In genomic region chr12:108792152-108792545, GRCm38 (mm10) we compare ENCODE assay signal across 8 mouse cellular contexts. TPM values are rescaled to one million over a fixed set of nuclear protein-coding genes. Genes with fewer than 3 reads are reported as not detected.
DNase-seq lines count a peak whose midpoint lies in the region; ATAC-seq and TF ChIP-seq lines count a peak whose summit lies in the region.

No protein-coding gene starts in this region.

- DNase-seq in CD4-positive helper T cell, adult 2 months (ENCODE audit: low read depth, low spot score) = peak; percentile 91
- peak; percentile 91 for DNase-seq in heart, embryonic 10.5 days (ENCODE audit: low spot score)
- peak; percentile 90 for DNase-seq in kidney, postnatal 0 days (ENCODE audit: low spot score)
- DNase-seq in liver, embryonic 14.5 days (ENCODE audit: low read depth in 3 of 3, low spot score in 3 of 3) = peak; percentile 68 to 78 (median 74)
- peak; percentile 81 for DNase-seq in neural tube, embryonic 10.5 days (ENCODE audit: extremely low spot score, low spot score)

- peak overlapping the region; percentile 85 for H3K27ac ChIP-seq in bone marrow macrophage, adult 2 months (ENCODE audit: insufficient read depth, low read depth, low read length)
- peak overlapping the region; percentile 97 for H3K27ac ChIP-seq in embryonic facial prominence, embryonic 15.5 days (replicated peaks)
- H3K27ac ChIP-seq in heart, embryonic 10.5 days = peak overlapping the region; percentile 97
- peak overlapping the region; percentile 99 for H3K27ac ChIP-seq in kidney, postnatal 0 days
- peak overlapping the region; percentile 59 for H3K27ac ChIP-seq in liver, embryonic 14.5 days
- H3K27ac ChIP-seq in stomach, embryonic 16.5 days (ENCODE audit: low read length) = peak overlapping the region; percentile 96

- H3K27me3 ChIP-seq in embryonic facial prominence, embryonic 15.5 days = no peaks in the 10 kb centered on the region
- no peaks in the 10 kb centered on the region for H3K27me3 ChIP-seq in heart, embryonic 10.5 days (ENCODE audit: insufficient read depth, poor library complexity, severe bottlenecking)
- no peaks in the 10 kb centered on the region for H3K27me3 ChIP-seq in kidney, postnatal 0 days (ENCODE audit: insufficient read depth, low read length)
- no peaks in the 10 kb centered on the region for H3K27me3 ChIP-seq in liver, embryonic 14.5 days (ENCODE audit: control insufficient read depth, insufficient read depth, low read length)
- H3K27me3 ChIP-seq in stomach, embryonic 16.5 days (ENCODE audit: control insufficient read depth, insufficient read depth, low read length) = no peaks in the 10 kb centered on the region

- 0% methylated on average over 52 of the region's 52 CpGs for WGBS in embryonic facial prominence, embryonic 15.5 days
- under 1% methylated on average over 52 of the region's 52 CpGs for WGBS in heart, embryonic 10.5 days
- under 1% methylated on average over 49 of the region's 52 CpGs for WGBS in kidney, postnatal 0 days
- under 1% methylated on average over 52 of the region's 52 CpGs for WGBS in liver, embryonic 14.5 days (ENCODE audit: insufficient replicate concordance)
- under 1% methylated on average over 52 of the region's 52 CpGs for WGBS in stomach, embryonic 16.5 days

- no peak for TF ChIP-seq POLR2A in bone marrow macrophage, adult 2 months (IDR thresholded peaks at IDR 0.05; ENCODE audit: borderline replicate concordance, low read depth, low read length)

- H3K4me1 ChIP-seq in bone marrow macrophage, adult 2 months (ENCODE audit: control insufficient read depth, insufficient read depth, low read length) = peaks cover 7% of the 10 kb centered on the region
- H3K4me1 ChIP-seq in embryonic facial prominence, embryonic 15.5 days = peaks cover 18% of the 10 kb centered on the region
- H3K4me1 ChIP-seq in heart, embryonic 10.5 days = peaks cover 13% of the 10 kb centered on the region
- H3K4me1 ChIP-seq in kidney, postnatal 0 days (replicated peaks; ENCODE audit: insufficient read depth, low read length) = peaks cover 8% of the 10 kb centered on the region
- H3K4me1 ChIP-seq in liver, embryonic 14.5 days (replicated peaks; ENCODE audit: control insufficient read depth in 2 of 2, insufficient read depth in 2 of 2, low read length in 1 of 2) = peaks cover 33 to 34% of the 10 kb centered on the region in 2 experiments
- H3K4me1 ChIP-seq in stomach, embryonic 16.5 days (ENCODE audit: control insufficient read depth, insufficient read depth, low read length) = peaks cover 20% of the 10 kb centered on the region

- no peak for TF ChIP-seq CTCF in bone marrow macrophage, adult 2 months (IDR thresholded peaks at IDR 0.05; ENCODE audit: low read depth, low read length)
- TF ChIP-seq CTCF in kidney, postnatal 0 days (IDR thresholded peaks at IDR 0.05; ENCODE audit: low read depth) = no peak; the same call in 1 of the 2 replicates
- TF ChIP-seq CTCF in liver, embryonic 14.5 days (IDR thresholded peaks at IDR 0.05; ENCODE audit: low read depth) = no peak

- H3K36me3 ChIP-seq in embryonic facial prominence, embryonic 15.5 days = no peaks in the 10 kb centered on the region
- no peaks in the 10 kb centered on the region for H3K36me3 ChIP-seq in heart, embryonic 10.5 days
- no peaks in the 10 kb centered on the region for H3K36me3 ChIP-seq in kidney, postnatal 0 days (ENCODE audit: insufficient read depth, low read length)
- H3K36me3 ChIP-seq in liver, embryonic 14.5 days (replicated peaks; ENCODE audit: control insufficient read depth, insufficient read depth, low read depth) = no peaks in the 10 kb centered on the region; the same call in 1 of the 2 replicates
- H3K36me3 ChIP-seq in stomach, embryonic 16.5 days (ENCODE audit: control insufficient read depth, insufficient read depth, low read length) = no peaks in the 10 kb centered on the region

- peak overlapping the region; percentile 82 for H3K4me3 ChIP-seq in bone marrow macrophage, adult 2 months (ENCODE audit: insufficient read depth, low read length)
- peak overlapping the region; percentile 65 for H3K4me3 ChIP-seq in embryonic facial prominence, embryonic 15.5 days (replicated peaks)
- H3K4me3 ChIP-seq in heart, embryonic 10.5 days = peak overlapping the region; percentile 99
- H3K4me3 ChIP-seq in kidney, postnatal 0 days (replicated peaks; ENCODE audit: low read depth, low read length) = peak overlapping the region; percentile 98
- H3K4me3 ChIP-seq in liver, embryonic 14.5 days (ENCODE audit: insufficient read depth in 1 of 2, low read depth in 2 of 2, low read length in 2 of 2) = peak overlapping the region; percentile 78 to 98
- H3K4me3 ChIP-seq in stomach, embryonic 16.5 days (replicated peaks; ENCODE audit: low read length) = peak overlapping the region; percentile 65

- H3K4me2 ChIP-seq in embryonic facial prominence, embryonic 15.5 days (replicated peaks) = peak overlapping the region; percentile 43
- peak overlapping the region; percentile 56 for H3K4me2 ChIP-seq in kidney, postnatal 0 days (ENCODE audit: low read length)
- H3K4me2 ChIP-seq in liver, embryonic 14.5 days (ENCODE audit: low read depth) = peak overlapping the region; percentile 88
- H3K4me2 ChIP-seq in stomach, embryonic 16.5 days (ENCODE audit: low read depth, low read length) = peak overlapping the region; percentile 61

- no peaks in the 10 kb centered on the region for H3K9me3 ChIP-seq in embryonic facial prominence, embryonic 15.5 days (replicated peaks)
- no peaks in the 10 kb centered on the region for H3K9me3 ChIP-seq in heart, embryonic 10.5 days
- H3K9me3 ChIP-seq in kidney, postnatal 0 days (replicated peaks; ENCODE audit: low read length) = no peaks in the 10 kb centered on the region
- no peaks in the 10 kb centered on the region for H3K9me3 ChIP-seq in liver, embryonic 14.5 days (ENCODE audit: control insufficient read depth, low read length)
- no peaks in the 10 kb centered on the region for H3K9me3 ChIP-seq in stomach, embryonic 16.5 days (replicated peaks; ENCODE audit: control insufficient read depth, low read length)

- peak; percentile 23 for TF ChIP-seq EP300 in liver, embryonic 14.5 days (IDR thresholded peaks at IDR 0.05; ENCODE audit: low read depth)

- peak overlapping the region; percentile 71 for H3K9ac ChIP-seq in embryonic facial prominence, embryonic 15.5 days
- H3K9ac ChIP-seq in kidney, postnatal 0 days (ENCODE audit: low read depth, low read length) = peak overlapping the region; percentile 95
- peak overlapping the region; percentile 74 for H3K9ac ChIP-seq in liver, embryonic 14.5 days (replicated peaks)
- peak overlapping the region; percentile 89 for H3K9ac ChIP-seq in stomach, embryonic 16.5 days (ENCODE audit: low read length)

- ATAC-seq in embryonic facial prominence, embryonic 15.5 days (ENCODE audit: insufficient number of reproducible peaks, low FRiP score, low TSS enrichment, low read depth) = peak; percentile 13; the same call in 1 of the 2 replicates
- peak; percentile 43 for ATAC-seq in kidney, postnatal 0 days (replicated peaks; ENCODE audit: low FRiP score, low read depth)
- peak; percentile 47 for ATAC-seq in liver, embryonic 14.5 days (ENCODE audit: insufficient read depth)
- ATAC-seq in stomach, embryonic 16.5 days (ENCODE audit: insufficient read depth, low FRiP score) = peak; percentile 18; the same call in 1 of the 2 replicates

RNA-seq across cellular contexts. Expression of gene Yy1, which starts 0.6 kb away (rescaled TPM):
- 61.0 and 77.7 TPM in 2 replicates for polyA plus RNA-seq in bone marrow macrophage, adult 2 months (2012; ENCODE audit: insufficient read depth, insufficient read length, missing spikeins)
- 16.0 and 16.5 TPM in 2 replicates for polyA plus RNA-seq in embryonic facial prominence, embryonic 15.5 days (2015; fragmentation: Nextera tagmentation; extraction: Ambion mirVana)
- 11.8 and 17.5 TPM in 2 replicates for polyA plus RNA-seq in heart, embryonic 10.5 days (2016; fragmentation: Nextera tagmentation; extraction: Ambion mirVana)
- polyA plus RNA-seq in kidney, postnatal 0 days (2015; fragmentation: Nextera tagmentation; extraction: Ambion mirVana) = 15.6 and 17.3 TPM in 2 replicates
- 8.1 and 11.8 TPM in 2 replicates for polyA plus RNA-seq in liver, embryonic 14.5 days (2012; rRNA removed)
- polyA plus RNA-seq in liver, embryonic 14.5 days (2014; fragmentation: Nextera tagmentation; extraction: Ambion mirVana) = 7.9 and 9.1 TPM in 2 replicates
- polyA plus RNA-seq in stomach, embryonic 16.5 days (2015; fragmentation: Nextera tagmentation; extraction: Ambion mirVana) = 11.6 and 14.3 TPM in 2 replicates

RNA-seq across cellular contexts. Expression of gene Slc25a29, which starts 43.5 kb away (rescaled TPM):
- 0.47 and 0.68 TPM in 2 replicates for polyA plus RNA-seq in bone marrow macrophage, adult 2 months (2012; ENCODE audit: insufficient read depth, insufficient read length, missing spikeins)
- 11.3 and 11.7 TPM in 2 replicates for polyA plus RNA-seq in embryonic facial prominence, embryonic 15.5 days (2015; fragmentation: Nextera tagmentation; extraction: Ambion mirVana)
- 5.5 and 6.8 TPM in 2 replicates for polyA plus RNA-seq in heart, embryonic 10.5 days (2016; fragmentation: Nextera tagmentation; extraction: Ambion mirVana)
- polyA plus RNA-seq in kidney, postnatal 0 days (2015; fragmentation: Nextera tagmentation; extraction: Ambion mirVana) = 6.4 and 6.6 TPM in 2 replicates
- polyA plus RNA-seq in liver, embryonic 14.5 days (2012; rRNA removed) = 0.40 and 0.49 TPM in 2 replicates
- polyA plus RNA-seq in liver, embryonic 14.5 days (2014; fragmentation: Nextera tagmentation; extraction: Ambion mirVana) = 0.51 and 0.85 TPM in 2 replicates
- 6.8 and 8.2 TPM in 2 replicates for polyA plus RNA-seq in stomach, embryonic 16.5 days (2015; fragmentation: Nextera tagmentation; extraction: Ambion mirVana)

RNA-seq across cellular contexts. Expression of gene Slc25a47, which starts 43.7 kb away (rescaled TPM):
- 0.82 and 1.2 TPM in 2 replicates for polyA plus RNA-seq in bone marrow macrophage, adult 2 months (2012; ENCODE audit: insufficient read depth, insufficient read length, missing spikeins)
- 11.6 and 12.0 TPM in 2 replicates for polyA plus RNA-seq in embryonic facial prominence, embryonic 15.5 days (2015; fragmentation: Nextera tagmentation; extraction: Ambion mirVana)
- 7.0 and 7.3 TPM in 2 replicates for polyA plus RNA-seq in heart, embryonic 10.5 days (2016; fragmentation: Nextera tagmentation; extraction: Ambion mirVana)
- 7.1 and 7.6 TPM in 2 replicates for polyA plus RNA-seq in kidney, postnatal 0 days (2015; fragmentation: Nextera tagmentation; extraction: Ambion mirVana)
- polyA plus RNA-seq in liver, embryonic 14.5 days (2012; rRNA removed) = 3.9 and 4.3 TPM in 2 replicates
- 2.3 and 3.4 TPM in 2 replicates for polyA plus RNA-seq in liver, embryonic 14.5 days (2014; fragmentation: Nextera tagmentation; extraction: Ambion mirVana)
- polyA plus RNA-seq in stomach, embryonic 16.5 days (2015; fragmentation: Nextera tagmentation; extraction: Ambion mirVana) = 10.0 TPM in 2 replicates

Comparison
In these comparisons a context has a peak if more than half of its experiments do, and no peak if none do; other contexts are left out.
1. Peak in every context shown above with its lines: DNase-seq, ATAC-seq, H3K4me3 ChIP-seq and H3K27ac ChIP-seq.